Mouse (Mus musculus) hindbrain, embryonic 16.5 days (tissue): ENCODE results near the gene Daam1. TPM values are rescaled to one million over a fixed set of nuclear protein-coding genes. Genes with fewer than 3 reads are reported as not detected.

Experiments used
- ATAC-seq: fragments of 200-750 bp; cut with Nextera tagmentation; 2 replicates; pipeline ENCODE4 v1.8.0; 2017; ENCODE audit warnings: moderate TSS enrichment, moderate library complexity
- H3K27ac ChIP-seq: fragments of 300-500 bp; sonication (generic); 2 replicates; pipeline ENCODE4 v1.5.1; 2014; ENCODE audit warnings: low read depth, mild to moderate bottlenecking, control low read depth, low read length, moderate library complexity
- H3K27me3 ChIP-seq: fragments of 300-500 bp; sonication (generic); replicated peaks from 2 replicates; pipeline ENCODE4 v1.6.1; 2014; ENCODE audit warnings: low read length; ENCODE audit not compliant: control insufficient read depth, insufficient read depth
- H3K36me3 ChIP-seq: fragments of 300-500 bp; sonication (generic); 2 replicates; pipeline ENCODE4 v1.6.1; 2014; ENCODE audit warnings: mild to moderate bottlenecking, low read length, moderate library complexity, mixed read lengths; ENCODE audit not compliant: control insufficient read depth, insufficient read depth
- H3K4me1 ChIP-seq: fragments of 300-500 bp; sonication (generic); 2 replicates; pipeline ENCODE4 v1.6.1; 2014; ENCODE audit warnings: low read depth, low read length; ENCODE audit not compliant: control insufficient read depth, insufficient read depth
- H3K4me2 ChIP-seq: fragments of 300-500 bp; sonication (generic); 2 replicates; pipeline ENCODE4 v1.6.1; 2014; ENCODE audit warnings: mild to moderate bottlenecking, low read length, control low read depth, moderate library complexity
- H3K4me3 ChIP-seq: fragments of 300-500 bp; sonication (generic); 2 replicates; pipeline ENCODE4 v1.5.1; 2014; ENCODE audit warnings: mild to moderate bottlenecking, low read length, control low read depth, moderate library complexity
- H3K9ac ChIP-seq: fragments of 300-500 bp; sonication (generic); 2 replicates; pipeline ENCODE4 v1.6.1; 2014; ENCODE audit warnings: low read depth, mild to moderate bottlenecking, control low read depth, low read length, moderate library complexity
- H3K9me3 ChIP-seq: fragments of 300-500 bp; sonication (generic); 2 replicates; pipeline ENCODE4 v1.6.1; 2014; ENCODE audit warnings: mild to moderate bottlenecking, low read length, moderate library complexity; ENCODE audit not compliant: control insufficient read depth
- WGBS: fragments of 180-500 bp; shearing (Covaris S2); extraction: QIAGEN DNeasy Blood & Tissue Kit; methylation state at CpG from one replicate; pipeline ENCODE4 v1.1.7; 2014; 5-methylcytosine and 5-hydroxymethylcytosine counted together
- polyA plus RNA-seq: library from polyadenylated mRNA; unstranded; fragments of >200 nt; fragmentation: Nextera tagmentation; extraction: Ambion mirVana; gene quantifications from 2 replicates; pipeline ENCODE4 v1.2.1, GENCODE M21; 2015

Gene Daam1
- polyA plus RNA-seq, 1 experiment from 2014 or later = 26.6 TPM

DNA sequence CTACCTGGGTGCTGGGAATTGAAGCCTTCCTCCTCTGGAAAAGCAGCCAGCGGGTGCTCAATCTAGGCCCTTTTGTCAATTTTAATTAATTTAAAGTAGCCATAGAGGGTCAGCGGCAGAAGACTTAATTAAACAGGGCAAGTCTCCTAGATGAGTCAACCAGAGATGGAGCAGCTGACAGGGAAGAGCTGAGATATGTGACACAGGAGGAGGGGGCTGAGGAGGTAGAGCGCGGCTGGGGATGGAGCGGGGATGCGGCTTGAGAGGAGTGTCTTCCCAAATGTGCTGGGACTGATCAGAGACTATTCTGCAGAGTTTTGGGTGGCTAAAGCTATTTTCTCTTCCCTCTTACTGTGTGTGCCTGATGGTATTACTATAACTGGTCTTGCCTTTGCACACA, 6.0 kb upstream of the Daam1 start:
- ATAC-seq = no peak
- 72% methylated on average over 6 of the region's 6 CpGs for WGBS

DNA sequence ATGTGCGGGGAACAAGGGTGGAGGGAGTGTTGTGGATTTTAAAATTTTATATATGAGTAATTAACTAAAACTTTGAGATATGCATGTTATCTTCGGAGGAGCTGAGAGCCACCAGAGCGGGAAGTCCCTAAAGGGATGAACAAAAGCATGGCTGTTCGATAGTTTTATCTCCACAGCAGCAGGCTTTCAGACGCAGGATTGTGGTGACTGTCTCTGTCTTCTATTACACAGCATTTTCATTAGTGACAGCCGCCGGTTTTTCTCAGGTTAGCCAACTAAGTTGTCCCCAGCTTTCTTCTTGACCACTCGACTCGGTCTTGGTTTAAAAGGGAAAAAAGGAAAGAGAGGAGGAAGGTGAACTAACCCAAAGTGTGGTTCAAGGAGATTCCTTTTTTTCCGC, 739 bp upstream of the Daam1 start:
- Histone ChIP-seq H3K9me3 (no peaks in the 10 kb centered on the region), H3K4me2 (peak overlapping the region; percentile 66), H3K36me3 (no peaks in the 10 kb centered on the region), H3K27ac (peak overlapping the region; percentile 76), H3K27me3 (no peaks in the 10 kb centered on the region), H3K9ac (peak overlapping the region; percentile 81), H3K4me1 (peaks cover 27% of the 10 kb centered on the region), H3K4me3 (peak overlapping the region; percentile 97)
- 9% methylated on average over 10 of the region's 10 CpGs for WGBS
- ATAC-seq = no peak

More for the DNA sequence above, 6.0 kb upstream of the Daam1 start:
- H3K4me3 ChIP-seq = no peak overlapping the region
- no peaks in the 10 kb centered on the region for H3K36me3 ChIP-seq
- no peak overlapping the region for H3K4me2 ChIP-seq
- no peak overlapping the region for H3K9ac ChIP-seq
- H3K27me3 ChIP-seq = no peaks in the 10 kb centered on the region
- no peaks in the 10 kb centered on the region; the same call in 1 of the 2 replicates for H3K4me1 ChIP-seq
- H3K9me3 ChIP-seq = no peaks in the 10 kb centered on the region
- no peak overlapping the region for H3K27ac ChIP-seq

DNA sequence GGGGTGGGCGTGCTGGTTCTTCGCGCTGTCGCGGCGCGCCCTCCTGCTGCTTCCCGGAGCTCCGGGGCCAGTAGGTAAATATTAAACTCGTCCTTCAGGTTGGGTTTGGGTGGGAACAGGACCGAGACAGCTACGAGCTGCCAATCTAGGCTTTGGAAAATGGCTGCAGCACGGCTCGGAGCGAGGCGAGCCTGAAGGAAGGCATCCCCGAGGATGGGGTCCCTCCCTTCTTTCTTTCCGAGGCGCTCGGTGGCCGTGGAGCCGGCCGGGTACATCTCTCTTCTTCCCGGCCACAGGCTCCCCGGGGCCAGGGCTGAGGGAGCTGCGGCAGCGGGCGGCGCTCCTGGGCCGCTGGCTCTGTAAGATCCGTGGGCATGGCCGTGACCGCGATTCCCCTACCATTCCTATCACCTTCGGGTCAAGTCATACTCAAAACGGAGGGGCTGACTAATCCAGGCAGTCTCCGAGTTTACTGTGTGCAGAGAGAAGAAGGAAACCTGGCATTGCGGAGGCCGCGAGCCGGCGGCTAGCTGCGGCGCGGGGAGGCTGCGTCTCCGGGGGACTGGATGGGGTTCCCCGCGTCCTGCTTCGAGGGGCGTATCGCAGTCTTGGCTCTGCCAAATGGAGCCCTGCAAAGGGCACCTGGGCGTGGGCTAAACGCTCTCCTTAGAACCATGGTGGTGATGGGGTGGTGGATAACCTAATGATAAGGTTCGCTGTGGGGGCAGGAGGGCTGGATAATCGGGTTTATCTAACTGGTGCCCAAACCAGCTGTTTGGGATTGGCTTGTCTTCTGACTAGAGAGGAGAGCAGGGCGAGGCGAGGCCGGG, 595 bp downstream of the Daam1 start:
- no peaks in the 10 kb centered on the region for H3K27me3 ChIP-seq
- peak overlapping the region; percentile 61 for H3K4me2 ChIP-seq
- peak overlapping the region; percentile 98 for H3K9ac ChIP-seq
- peak overlapping the region; percentile 97 for H3K27ac ChIP-seq
- no peaks in the 10 kb centered on the region for H3K9me3 ChIP-seq
- H3K4me1 ChIP-seq = peaks cover 35% of the 10 kb centered on the region
- WGBS = 0% methylated on average over 53 of the region's 59 CpGs
- ATAC-seq = no peak; the same call in none of the 2 replicates
- H3K36me3 ChIP-seq = no peaks in the 10 kb centered on the region
- H3K4me3 ChIP-seq = peak overlapping the region; percentile 97

DNA sequence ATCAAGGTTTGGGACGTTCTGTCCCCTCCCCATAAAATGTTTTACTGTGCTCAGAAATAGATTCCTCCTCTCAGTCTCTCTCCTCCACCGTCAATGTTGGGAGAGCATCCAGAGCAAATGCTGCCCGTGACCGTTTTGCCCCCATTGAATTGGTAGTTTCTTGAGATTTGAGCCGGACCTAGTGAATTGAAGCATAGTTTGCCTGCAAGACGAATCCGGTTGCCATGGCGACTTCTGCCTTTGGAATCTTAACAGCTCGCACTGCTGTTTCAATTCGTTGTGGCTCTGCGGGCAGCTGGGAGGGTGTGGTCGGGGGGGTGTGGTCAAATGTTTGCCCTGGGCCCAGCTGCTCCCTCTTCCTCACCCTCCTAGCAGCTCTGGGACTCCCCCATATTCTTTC, 1.3 kb downstream of the Daam1 start:
- H3K36me3 ChIP-seq = no peaks in the 10 kb centered on the region
- peak overlapping the region; percentile 97 for H3K4me3 ChIP-seq
- peak overlapping the region; percentile 97 for H3K27ac ChIP-seq
- H3K4me1 ChIP-seq = peaks cover 37% of the 10 kb centered on the region
- under 1% methylated on average over 12 of the region's 12 CpGs for WGBS
- no peaks in the 10 kb centered on the region for H3K27me3 ChIP-seq
- no peak for ATAC-seq
- H3K9me3 ChIP-seq = no peaks in the 10 kb centered on the region
- peak overlapping the region; percentile 61 for H3K4me2 ChIP-seq
- peak overlapping the region; percentile 98 for H3K9ac ChIP-seq

DNA sequence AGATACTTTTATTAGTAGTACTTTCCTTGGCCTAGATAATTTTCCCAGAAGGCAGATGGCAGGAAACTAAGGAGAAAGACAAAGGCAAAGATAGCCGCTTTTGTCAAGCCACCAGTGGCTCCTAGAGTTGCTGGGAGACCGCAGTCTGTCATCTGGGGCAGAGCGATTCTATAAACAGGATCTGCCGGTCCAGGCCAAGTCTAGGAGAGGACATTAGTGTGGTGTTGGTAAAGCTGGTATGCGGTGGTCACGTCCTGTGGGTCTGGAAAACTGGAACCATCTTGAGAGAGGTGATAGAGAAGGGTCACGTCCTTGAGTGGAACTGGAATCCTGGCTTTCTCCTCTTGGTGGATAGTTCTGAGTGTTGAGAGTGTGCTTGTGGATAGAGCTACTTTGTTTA, 3.2 kb downstream of the Daam1 start:
- Histone ChIP-seq H3K4me1 (peaks cover 52% of the 10 kb centered on the region), H3K27ac (no peak overlapping the region; the same call in 1 of the 2 replicates), H3K36me3 (no peaks in the 10 kb centered on the region), H3K27me3 (no peaks in the 10 kb centered on the region), H3K9me3 (no peaks in the 10 kb centered on the region), H3K4me2 (peak overlapping the region; percentile 31), H3K9ac (no peak overlapping the region), H3K4me3 (no peak overlapping the region)
- 42% methylated on average over 7 of the region's 7 CpGs for WGBS
- ATAC-seq = no peak

DNA sequence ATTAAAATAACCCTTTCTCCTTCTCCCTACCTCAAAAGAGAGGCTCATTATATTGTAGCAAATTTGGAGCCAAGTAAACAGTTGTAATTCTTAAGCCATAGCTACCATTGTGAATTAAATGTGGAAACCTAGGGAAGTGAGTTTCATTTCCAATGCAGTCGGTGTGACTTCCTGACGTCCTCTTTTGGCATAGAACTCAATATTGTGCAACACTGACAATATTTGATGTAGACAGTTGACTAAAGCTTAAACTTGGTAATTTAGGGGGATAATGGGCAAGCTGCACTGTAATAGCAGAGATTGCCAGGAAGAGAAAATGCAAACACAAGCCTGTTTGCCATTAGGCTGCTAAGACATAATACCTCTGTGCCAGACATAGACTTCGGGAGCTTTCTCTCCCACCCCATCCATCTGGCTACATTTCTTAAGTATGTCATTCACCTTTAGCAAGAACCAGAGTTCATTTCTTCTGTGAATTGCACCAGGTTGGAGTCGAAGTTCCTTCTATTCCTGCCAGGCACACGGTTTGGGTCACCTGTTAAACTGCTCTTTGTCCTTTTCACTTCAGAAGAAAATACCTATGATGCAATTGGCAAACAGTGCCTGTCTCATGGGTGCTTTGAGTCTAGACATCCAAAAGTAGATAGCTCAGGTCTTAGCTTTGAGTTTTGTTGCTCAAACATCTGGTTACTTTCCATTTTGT, 5.2 kb downstream of the Daam1 start:
- no peak overlapping the region for H3K4me2 ChIP-seq
- H3K9ac ChIP-seq = no peak overlapping the region
- no peak overlapping the region for H3K27ac ChIP-seq
- peaks cover 64% of the 10 kb centered on the region for H3K4me1 ChIP-seq
- no peaks in the 10 kb centered on the region for H3K27me3 ChIP-seq
- H3K4me3 ChIP-seq = no peak overlapping the region
- H3K9me3 ChIP-seq = no peaks in the 10 kb centered on the region
- 63% methylated on average over 5 of the region's 5 CpGs for WGBS
- ATAC-seq = no peak
- H3K36me3 ChIP-seq = no peaks in the 10 kb centered on the region

DNA sequence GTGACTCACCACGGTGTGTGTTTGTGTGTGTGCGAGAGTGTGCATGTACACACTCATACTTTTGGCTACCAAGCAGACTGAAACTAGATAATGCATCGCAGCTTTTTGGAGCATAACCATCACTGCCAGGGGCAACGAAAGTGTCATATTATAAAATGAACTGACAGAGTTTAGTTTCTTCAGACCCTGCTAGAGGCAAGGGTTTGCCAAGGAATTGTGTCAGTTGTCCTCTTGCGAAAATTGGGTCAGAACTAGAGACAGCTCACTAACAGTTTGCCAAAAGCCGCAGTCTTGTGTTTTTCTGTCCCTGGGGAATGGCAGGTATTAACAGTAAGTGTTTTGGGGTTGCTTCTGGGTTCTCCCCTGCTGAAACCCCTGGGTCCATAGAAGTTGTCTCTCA, 5.9 kb downstream of the Daam1 start:
- Histone ChIP-seq H3K27ac (no peak overlapping the region), H3K36me3 (no peaks in the 10 kb centered on the region), H3K4me3 (no peak overlapping the region), H3K4me1 (peaks cover 67% of the 10 kb centered on the region), H3K9ac (no peak overlapping the region), H3K27me3 (no peaks in the 10 kb centered on the region), H3K9me3 (no peaks in the 10 kb centered on the region), H3K4me2 (no peak overlapping the region)
- ATAC-seq = no peak
- WGBS = 93% methylated on average over 6 of the region's 6 CpGs

DNA sequence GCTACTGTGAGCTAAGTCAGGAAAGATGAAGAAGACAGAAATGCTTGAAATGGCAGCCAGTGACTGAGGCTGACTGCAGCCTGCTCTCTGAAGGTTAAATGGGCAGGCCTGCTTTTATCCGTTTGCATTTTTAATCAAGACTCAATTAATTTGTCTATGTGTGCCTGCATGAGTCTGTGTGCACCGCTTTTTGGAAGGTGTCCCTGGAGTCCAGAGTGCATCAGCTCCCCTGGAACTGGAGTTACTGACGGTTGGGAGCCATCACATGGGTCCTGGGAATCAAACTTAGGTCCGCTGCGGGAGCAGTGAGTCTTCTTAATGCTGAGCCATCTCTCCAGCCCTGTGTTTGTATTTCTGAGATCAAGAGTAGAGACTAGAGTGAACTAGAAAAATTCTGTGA, 6.7 kb downstream of the Daam1 start:
- H3K9ac ChIP-seq = no peak overlapping the region
- no peak overlapping the region for H3K4me2 ChIP-seq
- 68% methylated on average over 5 of the region's 5 CpGs for WGBS
- no peak overlapping the region for H3K4me3 ChIP-seq
- H3K36me3 ChIP-seq = no peaks in the 10 kb centered on the region
- no peaks in the 10 kb centered on the region for H3K9me3 ChIP-seq
- H3K27me3 ChIP-seq = no peaks in the 10 kb centered on the region
- no peak for ATAC-seq
- H3K4me1 ChIP-seq = peaks cover 71% of the 10 kb centered on the region
- H3K27ac ChIP-seq = peak overlapping the region; percentile 34; the same call in 1 of the 2 replicates

DNA sequence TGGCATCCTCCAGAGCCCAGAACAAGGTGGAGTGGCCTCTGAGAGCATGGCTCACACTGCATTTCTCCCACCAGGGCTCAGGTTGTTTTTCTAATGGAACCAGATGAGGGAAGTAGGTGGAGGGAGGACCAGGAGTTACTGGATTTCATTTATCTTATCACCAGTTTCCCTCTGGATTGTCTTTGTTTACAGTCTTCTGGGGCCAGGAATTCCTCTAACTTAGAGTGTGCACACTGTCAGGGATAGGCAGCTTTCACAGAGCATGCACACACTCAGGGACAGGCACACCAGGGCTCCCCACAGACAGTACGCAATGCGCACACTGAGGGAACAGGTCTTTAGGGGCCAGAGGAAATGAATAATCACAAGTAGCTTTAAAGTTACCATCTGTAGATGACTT, 7.4 kb downstream of the Daam1 start:
- Histone ChIP-seq H3K36me3 (no peaks in the 10 kb centered on the region), H3K27ac (no peak overlapping the region), H3K27me3 (no peaks in the 10 kb centered on the region), H3K9me3 (no peaks in the 10 kb centered on the region), H3K4me1 (peaks cover 66% of the 10 kb centered on the region), H3K4me2 (no peak overlapping the region), H3K4me3 (no peak overlapping the region), H3K9ac (no peak overlapping the region)
- 65% methylated on average over 2 of the region's 2 CpGs for WGBS
- no peak for ATAC-seq
